Mouse (Mus musculus): ENCODE data around the gene Cdh23.

Gene Cdh23

DNA sequence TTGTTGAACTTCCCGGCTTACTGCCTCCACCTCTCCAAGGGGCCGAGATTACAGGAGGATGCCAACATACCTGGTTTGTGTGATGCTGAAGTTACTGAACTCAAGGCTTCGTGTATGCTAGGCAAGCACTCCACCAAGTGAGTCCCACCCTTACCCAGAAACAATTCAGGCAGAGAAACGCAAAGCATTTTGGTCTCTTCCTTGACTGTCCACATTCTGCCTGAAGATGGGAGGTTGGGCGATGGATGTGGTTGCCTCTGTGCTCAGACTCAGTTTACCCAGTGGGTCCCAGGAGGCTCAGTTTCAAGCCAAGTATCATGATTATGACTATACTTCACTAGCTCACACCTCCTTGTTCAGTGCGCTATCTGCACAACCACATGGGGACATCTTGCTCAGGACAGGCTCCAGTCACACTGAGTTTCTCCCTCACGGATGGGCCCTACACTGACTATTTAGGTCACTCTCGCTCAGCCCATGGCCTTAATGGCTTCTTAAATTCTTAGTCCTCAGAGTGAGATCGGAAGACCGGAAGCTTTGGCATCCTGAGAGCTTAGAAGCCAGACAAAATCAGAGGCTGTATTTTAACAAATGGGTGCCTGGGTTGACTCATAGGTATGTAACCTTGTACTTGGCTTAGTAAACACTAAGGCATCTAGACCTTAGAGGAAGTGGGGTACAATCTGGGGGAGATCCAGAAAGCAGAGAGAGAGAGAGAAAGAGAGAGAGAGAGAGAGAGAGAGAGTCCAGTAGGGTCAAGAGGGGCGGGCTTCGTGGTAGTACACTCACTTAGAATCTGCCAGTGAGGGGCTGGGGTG lies 118.2 kb downstream of the Cdh23 start:
- DNase-seq (ENCODE audit: low spot score in 2 of 2): no peak

DNA sequence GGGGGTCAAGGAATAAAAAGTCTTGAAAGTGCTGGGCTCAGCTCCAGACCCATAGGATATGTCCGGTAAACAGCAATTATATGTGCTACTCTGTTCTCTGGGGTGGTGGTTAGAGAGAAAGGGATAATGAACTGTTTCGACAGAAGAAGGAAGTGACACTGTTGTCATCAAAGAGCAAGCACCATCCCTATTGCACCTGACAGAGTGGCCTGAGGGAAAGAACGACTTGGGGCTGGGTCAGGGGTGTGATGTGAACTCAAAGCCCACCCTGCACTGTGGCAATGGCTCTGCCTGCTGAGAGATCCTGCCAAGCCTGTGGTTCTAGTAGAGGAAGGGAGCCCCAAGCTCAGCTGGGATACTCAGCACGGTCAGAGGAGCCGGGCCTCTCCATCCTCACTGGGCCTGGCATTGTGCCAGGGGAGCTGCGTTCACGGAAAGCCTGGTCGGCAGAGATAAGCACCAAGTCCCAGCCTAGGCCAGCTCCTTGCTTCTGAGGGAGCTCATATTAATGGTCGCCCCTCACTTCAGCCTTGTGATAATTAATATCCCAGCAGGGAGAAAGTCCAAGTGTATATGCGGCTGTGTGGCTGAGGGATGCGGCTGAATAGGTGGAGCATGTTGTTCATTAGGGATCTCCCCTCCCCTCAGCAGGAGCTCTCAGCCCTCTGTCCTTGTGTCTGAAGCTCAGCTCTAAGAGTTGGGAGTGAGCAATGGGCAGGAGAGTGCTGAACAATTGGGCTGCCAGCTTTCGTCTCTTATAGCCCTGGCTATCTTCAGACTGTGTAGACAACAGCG lies 119.0 kb downstream of the Cdh23 start:
- DNase-seq (ENCODE audit: low spot score in 2 of 2): no peak

DNA sequence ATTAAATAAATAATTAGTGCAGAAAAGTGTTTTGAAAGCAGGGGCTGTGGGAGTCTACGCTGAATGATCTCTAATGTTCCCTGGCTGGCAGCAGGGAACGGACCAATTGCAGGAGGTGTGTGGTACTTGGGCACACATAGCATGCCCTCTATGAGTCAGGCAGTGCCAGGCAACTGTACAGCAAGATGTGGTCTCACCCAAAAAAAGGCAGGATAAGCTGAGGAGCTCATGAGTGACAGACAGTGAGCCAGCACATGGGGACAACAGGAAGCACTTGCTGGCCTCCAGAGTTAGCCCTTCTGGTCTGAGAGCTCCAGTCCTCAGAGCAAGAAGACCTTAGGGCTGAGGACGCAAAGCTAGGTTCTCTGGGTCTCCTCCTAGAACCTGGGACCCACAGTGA lies 121.4 kb downstream of the Cdh23 start:
- no peak for DNase-seq (ENCODE audit: low spot score in 2 of 2)

- no peak for DNase-seq (ENCODE audit: low spot score in 2 of 2)
Measured at GRCm38 (mm10) chr10:60571491-60571890, 124.8 kb downstream of the Cdh23 start.

DNA sequence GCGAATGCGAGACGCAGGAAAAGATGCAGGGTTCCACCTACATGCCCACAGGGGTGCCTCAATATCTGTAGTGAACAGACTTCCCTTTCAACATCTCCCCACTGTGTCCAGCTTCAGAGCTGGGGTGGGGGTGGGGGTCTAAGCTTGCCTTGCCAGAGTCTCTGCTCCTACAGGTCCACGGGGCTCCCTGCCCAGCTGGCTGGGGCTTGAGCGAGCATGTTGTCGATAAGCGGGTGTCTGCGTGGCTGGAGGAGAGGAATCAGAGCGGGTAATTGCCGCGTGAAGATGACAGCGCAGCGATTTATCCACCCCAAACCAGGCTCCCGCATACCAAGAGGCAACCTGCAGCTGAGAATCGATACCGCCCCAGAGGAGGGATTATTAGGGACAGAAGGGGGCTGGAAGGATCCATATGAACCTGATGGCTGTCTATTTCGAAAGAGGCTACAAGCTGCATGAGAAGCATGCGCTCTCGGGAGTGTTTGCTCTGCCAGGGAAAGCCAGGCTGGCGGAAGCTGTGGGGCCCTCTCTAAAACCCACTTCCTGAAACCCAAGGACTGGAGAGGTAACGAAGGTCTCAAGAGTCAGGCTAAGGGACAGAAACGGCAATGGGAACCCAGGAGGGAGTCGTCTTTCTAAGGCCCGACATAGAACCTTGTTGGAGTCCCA lies 129.8 kb downstream of the Cdh23 start:
- no peak for DNase-seq (ENCODE audit: low spot score in 2 of 2)

- DNase-seq (ENCODE audit: low spot score in 2 of 2): no peak
Measured at GRCm38 (mm10) chr10:60564136-60564535, 132.2 kb downstream of the Cdh23 start.

GRCm38 (mm10) chr10:60562946-60563345 lies 133.3 kb downstream of the Cdh23 start:
- DNase-seq (ENCODE audit: low spot score in 2 of 2): no peak

DNA sequence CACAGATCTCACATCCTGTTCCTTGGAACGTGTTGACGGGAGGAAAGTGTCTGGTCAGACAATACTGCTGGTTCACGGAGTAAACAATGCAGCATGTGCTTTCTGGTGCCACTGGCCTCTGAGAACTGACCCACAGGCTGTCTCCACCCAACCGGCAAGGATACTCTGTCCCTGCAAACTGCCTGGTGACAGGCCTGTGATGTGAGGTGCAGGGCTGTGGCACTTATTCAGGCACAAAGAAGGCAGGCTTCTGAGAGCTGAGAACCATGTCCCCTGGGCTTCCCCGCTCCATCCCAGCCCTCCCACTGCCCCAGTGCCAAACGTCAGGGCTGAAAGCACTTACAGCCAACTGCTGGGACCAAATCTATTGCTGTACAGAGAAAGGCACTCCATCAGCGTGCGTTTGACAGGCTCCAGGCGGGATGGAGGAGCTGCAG lies 137.8 kb downstream of the Cdh23 start:
- DNase-seq (ENCODE audit: low spot score in 2 of 2): no peak

DNA sequence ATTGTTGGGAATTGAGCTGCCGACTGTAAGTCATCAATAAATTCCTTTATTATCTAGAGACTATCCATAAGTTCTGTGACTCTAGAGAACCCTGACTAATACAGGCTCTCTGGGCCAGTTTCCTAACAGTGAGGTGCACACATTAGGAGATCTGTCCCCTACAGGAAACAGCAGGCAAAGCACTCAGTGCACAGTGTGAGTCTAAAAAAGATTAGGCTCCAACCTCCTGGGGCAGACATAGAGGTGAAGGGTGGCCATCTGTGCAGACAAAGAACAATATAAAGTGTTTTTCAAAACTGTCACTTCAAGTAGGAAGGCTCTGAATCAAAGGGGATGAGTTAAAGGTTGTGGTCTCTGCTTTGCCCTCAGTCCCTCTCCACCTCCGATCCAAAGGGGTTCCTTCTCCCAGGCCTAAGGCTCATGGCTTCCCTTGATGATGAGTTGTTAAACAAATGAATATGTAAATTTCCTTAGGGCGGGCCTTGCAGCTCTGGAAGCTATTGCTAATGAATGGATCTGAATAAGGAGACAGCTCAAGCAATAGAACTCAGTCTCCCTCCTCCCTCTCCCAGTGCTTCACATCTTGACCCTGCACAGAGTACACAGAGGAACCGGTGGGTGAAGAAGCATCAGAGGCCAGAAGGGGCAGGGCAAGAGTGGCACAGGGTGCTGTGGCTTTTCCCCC lies 143.2 kb downstream of the Cdh23 start:
- DNase-seq (ENCODE audit: low spot score in 2 of 2): no peak

DNA sequence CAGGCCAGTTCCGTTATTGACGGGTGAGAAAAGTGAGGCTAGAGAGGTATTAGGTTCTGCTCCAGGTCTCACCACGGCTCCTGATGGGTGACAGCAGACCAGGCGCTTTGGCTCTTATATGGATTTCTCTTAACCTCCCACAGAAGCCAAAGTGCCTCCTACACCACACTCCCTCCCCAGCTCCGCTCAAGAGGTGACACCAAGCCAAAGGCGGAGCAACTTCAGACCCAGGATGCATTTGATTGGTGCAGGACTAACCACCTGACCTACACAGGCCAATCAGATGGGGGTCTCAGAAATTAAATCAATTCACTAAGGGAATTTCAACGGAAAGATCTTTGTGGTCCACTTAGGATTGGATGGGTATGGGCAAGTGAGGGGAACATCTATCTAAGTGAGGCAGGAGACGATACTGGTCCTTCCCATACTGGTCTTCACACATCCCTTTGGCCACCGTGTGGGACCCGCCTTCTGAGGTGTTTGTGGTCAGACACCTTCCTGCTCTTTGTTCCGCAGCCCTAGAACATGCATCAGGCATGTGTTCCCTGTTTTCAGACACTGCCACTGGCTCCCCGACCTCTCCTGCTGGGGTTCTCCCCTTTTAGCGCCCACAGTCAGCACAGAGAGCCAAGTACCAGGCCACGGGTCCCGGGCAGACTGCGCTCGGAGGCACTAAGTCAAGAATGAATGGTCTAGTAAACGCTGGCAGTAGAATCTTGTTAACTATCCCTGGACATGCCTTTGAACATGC lies 157.0 kb downstream of the Cdh23 start:
- DNase-seq (ENCODE audit: low spot score in 2 of 2): no peak

- DNase-seq (ENCODE audit: low spot score in 2 of 2): no peak
Measured at GRCm38 (mm10) chr10:60536098-60536811, 160.0 kb downstream of the Cdh23 start.

DNA sequence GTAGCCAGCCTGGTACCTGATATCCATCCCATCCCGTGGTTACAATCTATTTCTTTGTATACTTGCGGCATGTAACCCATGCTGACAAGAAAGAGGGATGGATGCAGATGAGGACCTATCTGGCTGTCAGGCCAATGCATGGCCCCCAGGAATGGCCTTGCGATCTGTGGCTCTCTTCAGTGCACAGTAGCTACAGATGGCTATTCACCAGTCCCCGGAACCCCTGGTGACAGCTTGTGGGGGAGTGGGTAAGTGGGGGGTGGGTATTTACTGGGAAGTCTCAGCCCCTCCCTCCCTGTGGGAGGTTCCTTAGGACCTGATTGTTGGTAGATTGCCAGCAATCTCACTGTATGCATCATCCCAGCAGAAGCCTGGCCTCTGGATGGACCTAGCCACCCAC lies 163.8 kb downstream of the Cdh23 start:
- no peak for DNase-seq (ENCODE audit: low spot score in 2 of 2)

GRCm38 (mm10) chr10:60531349-60531748 lies 164.9 kb downstream of the Cdh23 start:
- DNase-seq (ENCODE audit: low spot score in 2 of 2): peak in 1 of 2 experiments; percentile 50

GRCm38 (mm10) chr10:60530633-60531032 lies 165.7 kb downstream of the Cdh23 start:
- no peak for DNase-seq (ENCODE audit: low spot score in 2 of 2)

DNA sequence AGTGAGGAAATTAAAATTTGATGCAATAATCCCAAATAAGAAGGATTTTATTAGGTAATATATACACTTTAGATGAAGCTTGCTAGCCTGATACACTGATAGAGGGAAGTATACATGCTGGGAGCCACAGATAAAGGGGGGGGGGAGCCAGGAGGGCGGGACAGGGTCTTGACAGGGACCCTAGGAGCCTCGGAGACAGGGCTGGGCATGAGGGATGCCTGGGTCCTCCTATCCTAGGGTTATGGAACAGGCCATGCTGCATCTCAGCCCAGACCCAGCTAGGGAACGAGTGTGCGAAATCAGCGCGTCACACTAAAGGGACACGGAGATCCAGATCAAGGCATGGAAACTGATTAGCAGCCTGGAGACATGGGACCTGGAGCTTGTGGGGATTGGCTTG lies 168.3 kb downstream of the Cdh23 start:
- DNase-seq (ENCODE audit: low spot score in 2 of 2): no peak

- DNase-seq (ENCODE audit: low spot score in 2 of 2): no peak
Measured at GRCm38 (mm10) chr10:60525081-60525480, 171.2 kb downstream of the Cdh23 start.

DNA sequence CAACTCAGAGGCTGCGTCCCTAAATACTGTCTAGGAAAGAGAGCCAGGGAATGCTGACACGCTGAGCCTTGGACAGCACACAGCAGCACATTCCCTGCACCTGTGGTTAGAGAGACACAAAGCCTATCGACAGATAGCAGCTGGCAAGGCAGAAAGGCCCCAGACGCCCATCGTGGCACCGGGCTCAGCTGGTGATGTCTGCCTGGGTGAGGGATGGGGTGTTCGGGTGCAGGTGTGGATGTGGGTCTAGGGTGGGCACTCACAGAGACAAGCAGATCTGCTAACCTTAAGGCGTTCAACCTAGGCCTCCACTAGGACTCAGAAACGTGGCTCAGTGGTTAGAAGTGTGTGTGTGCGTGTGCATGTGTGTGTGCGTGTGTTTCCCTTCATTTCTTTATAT lies 180.0 kb downstream of the Cdh23 start:
- no peak for DNase-seq (ENCODE audit: low spot score in 2 of 2)

GRCm38 (mm10) chr10:60498538-60498937 lies 197.8 kb downstream of the Cdh23 start:
- DNase-seq (ENCODE audit: low spot score in 2 of 2): no peak

GRCm38 (mm10) chr10:60495070-60495469 lies 201.2 kb downstream of the Cdh23 start:
- DNase-seq (ENCODE audit: low spot score in 2 of 2): no peak

DNA sequence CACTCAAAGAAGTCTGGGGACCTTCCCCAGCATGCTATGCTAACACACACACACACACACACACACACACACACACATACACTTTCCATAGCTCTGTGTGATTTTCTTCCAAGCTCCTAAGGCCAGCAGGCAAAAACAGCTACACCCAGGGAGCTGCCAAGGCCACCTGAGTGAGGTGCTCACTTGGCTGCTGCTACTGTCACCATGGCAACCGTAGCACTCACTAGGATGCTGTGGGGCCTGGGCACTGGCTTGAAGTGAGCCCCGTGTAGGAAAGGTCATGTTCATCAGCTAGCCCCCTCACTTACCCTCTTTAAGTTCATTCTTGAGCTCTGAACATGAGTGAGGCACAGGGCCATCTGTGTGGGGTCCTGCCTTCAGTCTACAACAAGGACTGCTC lies 204.8 kb downstream of the Cdh23 start:
- DNase-seq (ENCODE audit: low spot score in 2 of 2): no peak

DNA sequence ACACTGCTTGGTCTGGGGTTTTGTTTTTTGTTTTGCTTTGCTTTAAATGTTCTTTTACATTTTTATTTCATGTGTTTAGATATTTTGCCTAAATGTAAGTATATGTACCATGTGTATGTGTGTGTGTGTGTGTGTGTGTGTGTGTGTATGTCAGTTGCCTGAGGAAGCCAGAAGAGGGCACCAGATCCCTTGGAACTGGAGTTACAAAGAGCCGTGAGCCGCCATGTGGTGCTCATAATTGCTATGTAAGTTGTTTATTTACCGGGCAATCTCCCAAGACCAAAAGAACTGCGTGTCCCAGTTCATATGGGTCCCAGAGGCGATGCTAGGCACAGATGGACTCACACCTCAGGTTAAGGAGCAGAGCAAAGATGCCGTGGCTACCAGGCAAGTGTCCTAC lies 214.9 kb downstream of the Cdh23 start:
- DNase-seq (ENCODE audit: low spot score in 2 of 2): no peak

Data from left cerebral cortex, adult 9 months (tissue).